Mouse (Mus musculus): Measurements from ENCODE around the gene Ppie.

GRCm38 (mm10) chr4:123110751-123111150 is 29.0 kb downstream of the Ppie start:
- TF ChIP-seq POLR2A (IDR thresholded peaks at IDR 0.05; ENCODE audit: insufficient read length, low read depth), result no peak
- TF ChIP-seq MYOD1 (IDR thresholded peaks at IDR 0.05; ENCODE audit: control insufficient read depth in 1 of 3, insufficient read length in 2 of 3, low read depth in 2 of 3), result no peak
- TF ChIP-seq MAX (IDR thresholded peaks at IDR 0.05; ENCODE audit: low read depth), result no peak
- TF ChIP-seq TCF12 (IDR thresholded peaks at IDR 0.05; ENCODE audit: insufficient read depth, poor library complexity, severe bottlenecking), result no peak
- TF ChIP-seq E2F4 (IDR thresholded peaks at IDR 0.05; ENCODE audit: insufficient read depth), result no peak
- TF ChIP-seq REST (IDR thresholded peaks at IDR 0.05; ENCODE audit: insufficient read depth, insufficient read length), result no peak
- TF ChIP-seq TCF3 (IDR thresholded peaks at IDR 0.05; ENCODE audit: insufficient read length, low read depth), result no peak
- TF ChIP-seq CEBPB (IDR thresholded peaks at IDR 0.05; ENCODE audit: insufficient read depth, poor library complexity, severe bottlenecking), result no peak
- TF ChIP-seq USF1 (IDR thresholded peaks at IDR 0.05; ENCODE audit: low read depth), result no peak
- TF ChIP-seq POLR2AphosphoS2 (IDR thresholded peaks at IDR 0.05; ENCODE audit: insufficient read length, low read depth), result no peak
- TF ChIP-seq SRF (IDR thresholded peaks at IDR 0.05; ENCODE audit: control insufficient read depth, insufficient read length, low read depth), result no peak
